Mouse (Mus musculus): ENCODE measurements around the gene Cyp2c70. TPM values are rescaled to one million over a fixed set of nuclear protein-coding genes. Genes with fewer than 3 reads are reported as not detected.
"Not testable (repeated sequence)": the region's sequence is repeated elsewhere in the genome, so short reads cannot be mapped to it uniquely, and the experiment has no call there.

Cyp2c70 gene
- 4.8 and 121 TPM in 2 replicates for total RNA-seq (2021)
- long read RNA-seq, experiment 1, partial matches to known transcripts = 1 of 3 reads
- long read RNA-seq, experiment 1, other reads (novel, unspliced or antisense) = 1 of 3 reads
- long read RNA-seq, experiment 2, transcript Cyp2c70-202 (3 exons, 769 nt) = minor isoform, 18 of 128 reads
- long read RNA-seq, experiment 2, transcript Cyp2c70-201 (9 exons, 1,717 nt) = major isoform, 61 of 128 reads
- long read RNA-seq, experiment 2, partial matches to known transcripts = 22 of 128 reads
- long read RNA-seq, experiment 2, other reads (novel, unspliced or antisense) = 27 of 128 reads

- DNase-seq = no peak
Observed at GRCm38 (mm10) chr19:40187160-40187559, at the start of gene Cyp2c70. Cyp2c70 (minus strand) TSS chr19:40187333.

GRCm38 (mm10) chr19:40232560-40232959, 45.4 kb upstream of the Cyp2c70 start:
- DNase-seq = no peak

GRCm38 (mm10) chr19:40231825-40232541, 44.9 kb upstream of the Cyp2c70 start:
- DNase-seq = no peak

- no peak for DNase-seq
Observed at GRCm38 (mm10) chr19:40231074-40231738, 44.1 kb upstream of the Cyp2c70 start.

GRCm38 (mm10) chr19:40226516-40227151, 39.5 kb upstream of the Cyp2c70 start:
- no peak for DNase-seq

GRCm38 (mm10) chr19:40225761-40226110, 38.6 kb upstream of the Cyp2c70 start:
- peak; percentile 36 for DNase-seq

GRCm38 (mm10) chr19:40225102-40225760, 38.1 kb upstream of the Cyp2c70 start:
- peak; percentile 83 for DNase-seq

GRCm38 (mm10) chr19:40222307-40222706, 35.2 kb upstream of the Cyp2c70 start:
- not testable (repeated sequence) for DNase-seq

GRCm38 (mm10) chr19:40220878-40221277, 33.7 kb upstream of the Cyp2c70 start:
- no peak for DNase-seq

GRCm38 (mm10) chr19:40202947-40203346, 15.8 kb upstream of the Cyp2c70 start:
- not testable (repeated sequence) for DNase-seq

- no peak for DNase-seq
Observed at GRCm38 (mm10) chr19:40190596-40190995, 3.5 kb upstream of the Cyp2c70 start.

GRCm38 (mm10) chr19:40183600-40183999, 3.5 kb downstream of the Cyp2c70 start:
- no peak for DNase-seq

GRCm38 (mm10) chr19:40178311-40178710, 8.8 kb downstream of the Cyp2c70 start:
- peak; percentile 23 for DNase-seq

- not testable (repeated sequence) for DNase-seq
Observed at GRCm38 (mm10) chr19:40168391-40168790, 18.7 kb downstream of the Cyp2c70 start.

GRCm38 (mm10) chr19:40126996-40127395, 60.1 kb downstream of the Cyp2c70 start:
- not testable (repeated sequence) for DNase-seq

- not testable (repeated sequence) for DNase-seq
Observed at GRCm38 (mm10) chr19:40125165-40125564, 62.0 kb downstream of the Cyp2c70 start.

GRCm38 (mm10) chr19:40119624-40120023, 67.5 kb downstream of the Cyp2c70 start:
- not testable (repeated sequence) for DNase-seq

Other genes starting within 250 kb of the Cyp2c70 start
- gene Cyp2c37, start 194.9 kb downstream of the Cyp2c70 start, total RNA-seq (2021) = 1.5 and 25.5 TPM in 2 replicates
- gene Cyp2c54, start 113.5 kb downstream of the Cyp2c70 start, total RNA-seq (2021) = 0.85 TPM in 1 of 2 replicates, not detected in the other
- 0.45 and 10.0 TPM in 2 replicates for gene Cyp2c50, start 97.6 kb downstream of the Cyp2c70 start, total RNA-seq (2021)
- gene Pdlim1, start 84.5 kb upstream of the Cyp2c70 start, total RNA-seq (2021) = 48.1 and 49.2 TPM in 2 replicates